Mouse (Mus musculus) right cerebral cortex, postnatal 14 days (tissue): ENCODE data around the gene Adm.

Experiments used
- DNase-seq: peaks from one replicate; pipeline ENCODE4 v3.0.0; 2022

The Adm gene

GRCm38 (mm10) chr7:110668247-110668646 lies 40.8 kb downstream of the Adm start:
- no peak for DNase-seq

- DNase-seq = no peak
Measured at GRCm38 (mm10) chr7:110668756-110669155, 41.3 kb downstream of the Adm start.

- no peak for DNase-seq
Measured at GRCm38 (mm10) chr7:110671121-110671680, 43.7 kb downstream of the Adm start.
